8 mouse cellular contexts compared by ENCODE assay signal in genomic region chr7:83695449-83696212, GRCm38 (mm10). TPM values are rescaled to one million over a fixed set of nuclear protein-coding genes. Genes with fewer than 3 reads are reported as not detected.
DNase-seq lines count a peak whose midpoint lies in the region; ATAC-seq lines count a peak whose summit lies in the region.

No protein-coding gene starts in this region.

- WGBS in kidney, embryonic 15.5 days, result 32% methylated on average over 6 of the region's 6 CpGs
- 28% methylated on average over 6 of the region's 6 CpGs for WGBS in limb, embryonic 11.5 days

- no peak overlapping the region for H3K27ac ChIP-seq in kidney, embryonic 15.5 days
- H3K27ac ChIP-seq in limb, embryonic 11.5 days (replicated peaks; ENCODE audit: low read depth, low read length), result no peak overlapping the region

- no peaks in the 10 kb centered on the region for H3K9me3 ChIP-seq in kidney, embryonic 15.5 days (replicated peaks)
- H3K9me3 ChIP-seq in limb, embryonic 11.5 days (ENCODE audit: control insufficient read depth, low read length), result no peaks in the 10 kb centered on the region

- H3K9ac ChIP-seq in kidney, embryonic 15.5 days, result no peak overlapping the region
- no peak overlapping the region for H3K9ac ChIP-seq in limb, embryonic 11.5 days (ENCODE audit: low read length)

- no peaks in the 10 kb centered on the region for H3K4me1 ChIP-seq in kidney, embryonic 15.5 days
- no peaks in the 10 kb centered on the region for H3K4me1 ChIP-seq in limb, embryonic 11.5 days (ENCODE audit: control insufficient read depth, insufficient read depth, low read length)

- no peak for ATAC-seq in kidney, embryonic 15.5 days (replicated peaks; ENCODE audit: low FRiP score)
- no peak for ATAC-seq in limb, embryonic 11.5 days (ENCODE audit: insufficient number of reproducible peaks, low FRiP score, low TSS enrichment, low read depth)

- H3K36me3 ChIP-seq in kidney, embryonic 15.5 days, result no peaks in the 10 kb centered on the region
- H3K36me3 ChIP-seq in limb, embryonic 11.5 days (ENCODE audit: control insufficient read depth, insufficient read depth, low read length), result no peaks in the 10 kb centered on the region

- no peak overlapping the region for H3K4me2 ChIP-seq in kidney, embryonic 15.5 days
- H3K4me2 ChIP-seq in limb, embryonic 11.5 days (ENCODE audit: low read depth, severe bottlenecking), result no peak overlapping the region

- DNase-seq in adrenal gland, postnatal 25 days, result peak; percentile 29
- DNase-seq in adrenal gland, adult 8-10 months, result no peak
- peak; percentile 21 for DNase-seq in kidney, adult 9 months
- DNase-seq in urinary bladder, postnatal 14 days (ENCODE audit: low spot score), result peak; percentile 29
- no peak for DNase-seq in urinary bladder, postnatal 36 days (ENCODE audit: low spot score in 2 of 2)
- peak; percentile 72 for DNase-seq in limb, embryonic 11.5 days (ENCODE audit: low spot score)
- no peak for DNase-seq in spleen, postnatal 14 days (ENCODE audit: low spot score in 2 of 2)

- H3K4me3 ChIP-seq in kidney, embryonic 15.5 days (replicated peaks), result no peak overlapping the region
- no peak overlapping the region for H3K4me3 ChIP-seq in limb, embryonic 11.5 days (ENCODE audit: low read depth, low read length)

- H3K27me3 ChIP-seq in kidney, embryonic 15.5 days, result no peaks in the 10 kb centered on the region
- no peaks in the 10 kb centered on the region for H3K27me3 ChIP-seq in limb, embryonic 11.5 days (ENCODE audit: control insufficient read depth, insufficient read depth, low read length)

RNA-seq across cellular contexts. Expression of gene Il16, which starts 49.9 kb away (rescaled TPM):
- 5.0 and 5.2 TPM in 2 replicates for total RNA-seq in adrenal gland, postnatal 25 days (2021)
- 1 to 10 TPM; 4.9 to 9.2 (median 6.5) TPM for total RNA-seq in adrenal gland, adult 8-10 months (2022)
- polyA plus RNA-seq in kidney, embryonic 15.5 days (2015; fragmentation: Nextera tagmentation; extraction: Ambion mirVana), result 3.8 and 4.0 TPM in 2 replicates
- polyA plus RNA-seq in limb, embryonic 11.5 days (2014; fragmentation: Nextera tagmentation; extraction: Ambion mirVana), result 2.2 and 3.4 TPM in 2 replicates

Comparison
In these comparisons a context has a peak if more than half of its experiments do, and no peak if none do; other contexts are left out.
1. DNase-seq: peak in adrenal gland, postnatal 25 days (single experiment), kidney, adult 9 months (single experiment), urinary bladder, postnatal 14 days (single experiment) and limb, embryonic 11.5 days (single experiment); none in adrenal gland, adult 8-10 months (single experiment), urinary bladder, postnatal 36 days (0 of 2) and spleen, postnatal 14 days (0 of 2).